Mouse (Mus musculus) kidney, adult 18-20 months (tissue): Measurements from ENCODE around the gene Ranbp1.
A peak's percentile ranks its signal among the peaks of the same experiment; 100 is the strongest.
"Not testable (repeated sequence)": the region's sequence is repeated elsewhere in the genome, so short reads cannot be mapped to it uniquely, and the experiment has no call there.

Experiments
- DNase-seq: peaks from one replicate; pipeline ENCODE4 v3.0.0; 2021

Gene Ranbp1

DNA sequence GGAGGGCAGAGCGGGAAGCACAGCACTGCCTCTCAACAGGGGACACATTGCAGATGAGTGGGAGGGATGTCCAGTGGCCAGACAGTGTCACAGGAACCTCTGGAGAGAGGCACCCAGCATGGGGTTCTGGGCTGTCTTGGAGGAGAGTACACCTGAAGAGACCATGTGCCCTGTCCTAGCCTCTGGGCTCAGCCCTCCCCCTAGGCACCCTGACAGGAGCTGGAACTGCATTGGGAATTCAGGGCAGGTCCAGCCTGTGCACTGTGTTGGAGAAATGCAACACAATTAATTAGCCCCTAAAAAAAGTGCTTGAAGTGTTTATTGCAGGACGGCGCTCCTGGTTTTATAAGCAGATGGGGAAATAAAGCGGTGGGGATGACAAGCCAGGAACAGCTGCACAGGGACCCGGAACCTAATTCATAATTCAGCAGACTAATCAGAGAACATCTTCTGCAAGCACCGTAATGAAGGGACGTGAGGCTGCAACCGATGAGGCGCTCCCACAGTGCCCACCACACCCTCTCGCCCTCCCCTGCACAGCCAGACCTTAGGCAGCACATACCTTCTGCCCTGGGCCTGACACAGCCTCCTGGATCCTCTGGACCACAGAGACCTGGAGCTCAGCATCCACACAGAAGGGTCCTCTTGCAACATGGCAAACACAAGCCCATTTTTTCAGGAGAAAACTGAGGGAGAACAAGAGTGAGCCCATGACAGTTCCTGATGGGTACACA lies 50.0 kb downstream of the Ranbp1 start:
- no peak for DNase-seq

DNA sequence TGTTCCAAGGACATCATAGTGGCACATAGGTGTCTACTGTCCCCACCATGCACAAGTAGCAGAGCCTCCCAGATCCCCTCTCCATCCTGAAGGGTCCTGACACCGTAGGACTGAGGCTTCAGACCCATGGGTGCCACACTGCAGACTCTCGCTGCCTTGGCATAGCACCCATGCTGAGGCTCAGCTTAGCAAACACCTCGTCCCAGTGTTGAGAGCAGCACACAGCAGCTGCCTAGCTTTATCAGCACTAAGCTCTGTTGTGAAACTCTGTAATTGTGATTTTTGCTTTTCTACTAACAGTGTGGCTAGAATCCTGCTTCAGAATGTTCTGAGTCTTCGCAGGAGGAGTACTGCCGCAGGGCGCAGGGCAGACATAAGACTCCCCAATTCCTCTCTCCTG lies 50.7 kb downstream of the Ranbp1 start:
- DNase-seq: no peak

DNA sequence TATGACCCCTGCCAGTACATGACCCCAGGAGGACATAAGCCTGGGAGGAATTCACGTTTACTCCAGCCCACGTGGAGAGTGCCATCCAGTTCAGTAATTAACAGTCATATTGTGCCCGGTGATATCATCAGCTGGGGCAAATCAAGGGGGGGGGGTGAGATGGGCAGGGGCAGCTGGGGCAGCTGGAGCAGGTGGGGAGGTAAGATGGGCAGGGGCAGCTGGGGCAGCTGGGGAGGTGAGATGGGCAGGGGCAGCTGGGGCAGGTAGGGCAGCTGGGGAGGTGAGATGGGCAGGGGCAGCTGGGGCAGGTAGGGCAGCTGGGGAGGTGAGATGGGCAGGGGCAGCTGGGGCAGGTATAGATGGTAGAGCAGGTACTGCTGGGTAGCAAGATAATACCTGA lies 53.0 kb downstream of the Ranbp1 start:
- not testable (repeated sequence) for DNase-seq

DNA sequence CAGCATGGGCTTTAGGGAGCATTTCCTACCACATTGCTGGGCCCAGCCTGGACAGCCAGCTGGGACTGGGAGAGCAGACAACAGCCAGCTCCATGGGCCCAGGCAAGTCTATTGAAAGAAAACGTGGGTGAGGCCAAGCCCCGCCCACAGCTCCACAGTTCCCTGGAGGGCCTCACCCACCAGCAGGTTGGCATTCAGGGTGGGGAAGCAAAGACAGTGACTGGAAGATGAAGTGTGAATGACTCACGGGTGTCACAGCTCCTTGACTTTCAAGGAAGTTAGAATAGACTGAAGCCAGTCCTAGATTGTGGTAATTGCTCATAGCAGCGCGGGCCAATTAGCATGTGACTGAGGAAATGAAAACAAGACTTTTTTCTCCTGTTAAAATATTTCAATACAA lies 53.5 kb downstream of the Ranbp1 start:
- peak; percentile 21 for DNase-seq

DNA sequence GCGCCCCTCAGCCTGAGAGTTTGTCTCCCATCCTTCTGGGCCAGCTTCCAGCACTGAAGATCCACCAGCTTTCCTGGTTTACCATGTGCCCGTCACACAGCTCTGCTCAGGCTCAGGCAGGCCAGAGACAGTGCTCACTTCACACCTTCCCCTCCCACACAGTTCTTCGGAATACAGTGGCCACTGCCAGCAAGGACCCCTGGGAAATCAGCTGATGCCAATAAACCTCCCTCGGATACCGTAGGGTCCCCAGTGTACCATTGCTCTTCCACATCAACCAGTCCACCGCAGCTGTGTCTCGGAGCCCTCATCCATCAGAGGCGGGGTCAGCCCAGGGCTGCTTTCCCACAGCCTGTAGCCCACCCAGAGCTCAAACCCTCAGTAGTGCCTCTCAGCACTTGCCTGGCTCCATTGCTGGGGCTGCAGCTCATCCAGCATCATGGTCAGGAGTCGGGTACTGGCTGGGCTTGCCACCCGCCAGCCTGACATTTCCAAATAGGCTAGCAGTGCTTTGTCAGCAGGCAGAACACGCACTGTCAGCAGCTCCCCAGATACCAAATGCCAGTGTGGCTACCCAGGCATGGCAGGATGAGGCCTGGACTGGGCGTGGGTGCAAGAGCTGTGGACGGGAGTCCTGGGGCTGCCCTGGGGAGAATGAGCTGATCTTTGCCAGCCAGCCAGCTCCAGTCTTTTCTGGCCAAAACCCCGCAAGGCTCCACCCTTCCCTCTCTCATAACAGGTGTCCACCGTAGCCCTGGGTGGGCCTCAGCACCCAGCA lies 54.1 kb downstream of the Ranbp1 start:
- DNase-seq: peak; percentile 41

DNA sequence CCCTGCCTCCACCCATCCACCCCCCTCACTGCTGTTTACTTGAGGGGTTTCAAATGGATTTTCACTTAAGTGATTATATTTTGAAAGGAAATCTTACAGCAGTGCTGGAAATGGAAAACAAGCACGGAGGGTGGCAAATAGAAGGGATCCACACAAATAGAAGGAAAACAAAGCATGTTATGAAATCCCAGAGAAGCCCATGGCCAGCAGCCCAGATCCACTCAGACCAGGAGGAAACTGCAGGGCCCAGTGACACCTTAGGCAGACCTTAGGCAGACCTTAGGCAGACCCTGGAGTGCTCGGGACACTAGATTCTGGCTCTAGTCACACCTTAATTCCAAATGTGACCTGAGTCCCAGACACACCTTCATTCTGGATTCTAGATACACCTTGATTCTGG lies 57.5 kb downstream of the Ranbp1 start:
- DNase-seq: no peak
